Mouse (Mus musculus) liver, embryonic 14.5 days (tissue): ENCODE measurements at regions not wholly inside any gene's neighbourhood (a gene's known extent, or its start where the extent isn't known, plus 50 kb on each side); places are given as distances from the start of the nearest gene placed in this dataset.

Source experiments
- ATAC-seq: fragments of 200-750 bp; cut with Nextera tagmentation; 2 replicates; pipeline ENCODE4 v1.8.0; 2017; ENCODE audit warnings: moderate number of reproducible peaks, mild to moderate bottlenecking, moderate library complexity; ENCODE audit not compliant: insufficient read depth
- DNase-seq, 3 experiments: peaks; one replicate each; pipeline ENCODE4 v3.0.0-alpha.2; 2012 to 2013; ENCODE audit warnings: low read depth in 3 of 3, low spot score in 3 of 3
- H3K27ac ChIP-seq: fragments of 300-500 bp; sonication (generic); 2 replicates; pipeline ENCODE4 v1.5.1; 2014; ENCODE audit warnings: moderate library complexity, mild to moderate bottlenecking, control low read depth, inconsistent platforms
- H3K27me3 ChIP-seq: fragments of 300-500 bp; sonication (generic); 2 replicates; pipeline ENCODE4 v1.6.1; 2014; ENCODE audit warnings: mild to moderate bottlenecking, low read length, moderate library complexity; ENCODE audit not compliant: control insufficient read depth, insufficient read depth
- H3K36me3 ChIP-seq: fragments of 300-500 bp; sonication (generic); replicated peaks from 2 replicates; pipeline ENCODE4 v1.6.1; 2014; ENCODE audit warnings: low read depth; ENCODE audit not compliant: control insufficient read depth, insufficient read depth
- H3K4me1 ChIP-seq, 2 experiments: fragments of 200-500 bp in 1 of 2; fragments of 300-500 bp in 1 of 2; sonication (generic) in 1 of 2; replicated peaks; 2 replicates each; pipeline ENCODE4 v1.6.1; 2012 to 2014; ENCODE audit warnings: antibody characterized with exemption in 1 of 2, inconsistent platforms in 1 of 2, low read length in 1 of 2; ENCODE audit not compliant: control insufficient read depth in 2 of 2, insufficient read depth in 2 of 2
- H3K4me2 ChIP-seq: fragments of 300-500 bp; sonication (generic); 2 replicates; pipeline ENCODE4 v1.6.1; 2014; ENCODE audit warnings: low read depth, mild to moderate bottlenecking, control low read depth, moderate library complexity
- H3K4me3 ChIP-seq, 2 experiments: fragments of 200-500 bp in 1 of 2; fragments of 300-500 bp in 1 of 2; sonication (generic) in 1 of 2; 2 replicates each; pipeline ENCODE4 v1.5.1; 2012 to 2014; ENCODE audit warnings: low read depth in 2 of 2, low read length in 2 of 2, mild to moderate bottlenecking in 2 of 2, control low read depth in 1 of 2, inconsistent platforms in 1 of 2, moderate library complexity in 1 of 2; ENCODE audit not compliant: insufficient read depth in 1 of 2
- H3K9ac ChIP-seq: fragments of 300-500 bp; sonication (generic); replicated peaks from 2 replicates; pipeline ENCODE4 v1.6.1; 2014; ENCODE audit warnings: mild to moderate bottlenecking, control low read depth, moderate library complexity
- H3K9me3 ChIP-seq: fragments of 300-500 bp; sonication (generic); 2 replicates; pipeline ENCODE4 v1.6.1; 2016; ENCODE audit warnings: low read length, mixed read lengths; ENCODE audit not compliant: control insufficient read depth
- CTCF ChIP-seq: IDR thresholded peaks from 2 replicates; pipeline ENCODE4 v1.5.1; 2016; ENCODE audit warnings: antibody characterized with exemption, low read depth, control low read depth
- EP300 ChIP-seq: IDR thresholded peaks from 2 replicates; pipeline ENCODE4 v1.6.1; 2016; ENCODE audit warnings: antibody characterized with exemption, low read depth
- WGBS: fragments of 180-500 bp; shearing (Covaris S2); extraction: QIAGEN DNeasy Blood & Tissue Kit; methylation state at CpG from one replicate; pipeline ENCODE4 v1.1.7; 2014; ENCODE audit not compliant: insufficient replicate concordance; 5-methylcytosine and 5-hydroxymethylcytosine counted together

GRCm38 (mm10) chr9:93186638-93187037, 644.6 kb downstream of the Plod2 start:
- Histone ChIP-seq H3K36me3 (no peaks in the 10 kb centered on the region), H3K9me3 (no peaks in the 10 kb centered on the region), H3K4me2 (no peak overlapping the region), H3K9ac (no peak overlapping the region), H3K4me3 (no peak overlapping the region), H3K4me1 (no peaks in the 10 kb centered on the region), H3K27me3 (no peaks in the 10 kb centered on the region), H3K27ac (no peak overlapping the region)
- ATAC-seq (no peak), DNase-seq (no peak)
- TF ChIP-seq CTCF (no peak), EP300 (no peak)
- 41% methylated on average over 1 of the region's 1 CpGs for WGBS

- no peaks in the 10 kb centered on the region for H3K36me3 ChIP-seq
- H3K27me3 ChIP-seq = no peaks in the 10 kb centered on the region
- DNase-seq (no peak), ATAC-seq (no peak)
- no peak overlapping the region for H3K4me3 ChIP-seq
- no peaks in the 10 kb centered on the region for H3K9me3 ChIP-seq
- no peak overlapping the region for H3K4me2 ChIP-seq
- no peak overlapping the region for H3K9ac ChIP-seq
- no peak for TF ChIP-seq CTCF
- TF ChIP-seq EP300 = no peak
- no peak overlapping the region for H3K27ac ChIP-seq
- no peaks in the 10 kb centered on the region for H3K4me1 ChIP-seq
Observed at GRCm38 (mm10) chr9:93232562-93232961, 690.5 kb downstream of the Plod2 start.

DNA sequence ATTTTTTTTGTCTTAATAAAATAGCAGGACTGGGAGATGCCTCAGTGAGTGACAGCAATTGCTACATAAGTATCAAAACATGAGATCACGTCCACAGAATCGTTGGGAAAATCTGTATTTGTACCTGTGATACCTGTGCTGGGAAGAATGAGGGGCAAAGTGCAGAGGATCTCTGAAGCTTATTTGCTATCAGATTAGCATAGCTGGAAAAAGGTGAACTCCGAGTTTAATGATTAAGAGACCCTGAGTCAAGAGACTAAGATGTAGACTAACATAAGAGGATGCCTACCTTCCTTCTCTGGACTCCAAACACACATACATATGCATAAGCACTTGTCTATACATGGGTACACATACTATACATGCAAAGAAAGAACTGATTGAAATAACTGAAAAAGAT, 710.1 kb downstream of the Plod2 start:
- H3K4me1 ChIP-seq = no peaks in the 10 kb centered on the region
- no peak overlapping the region for H3K27ac ChIP-seq
- no peak for DNase-seq
- no peak overlapping the region for H3K4me2 ChIP-seq
- no peaks in the 10 kb centered on the region for H3K36me3 ChIP-seq
- 47% methylated on average over 3 of the region's 3 CpGs for WGBS
- H3K4me3 ChIP-seq = no peak overlapping the region
- H3K27me3 ChIP-seq = no peaks in the 10 kb centered on the region
- TF ChIP-seq CTCF (no peak), EP300 (no peak)
- no peaks in the 10 kb centered on the region for H3K9me3 ChIP-seq
- H3K9ac ChIP-seq = no peak overlapping the region
- ATAC-seq = no peak

DNA sequence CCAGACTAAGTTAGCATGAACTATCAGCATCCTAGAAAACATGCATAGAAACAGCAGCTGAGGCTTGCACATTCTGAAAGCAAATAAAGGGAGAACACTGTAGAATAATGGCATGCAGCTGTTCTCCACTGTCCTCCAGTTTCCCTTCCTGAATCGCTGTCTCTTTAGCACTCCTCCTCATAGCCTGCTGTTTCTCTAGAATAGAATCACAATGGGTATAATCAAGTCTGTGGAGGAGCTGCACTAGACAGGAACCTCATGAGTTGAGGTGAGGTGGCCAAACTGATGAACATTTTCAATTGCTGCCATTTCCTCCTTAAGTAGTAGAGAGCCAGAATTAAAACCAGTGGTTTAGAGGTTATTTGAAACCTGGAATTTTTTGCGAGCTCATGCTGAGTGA, 755.3 kb downstream of the Plod2 start:
- no peak overlapping the region for H3K27ac ChIP-seq
- no peaks in the 10 kb centered on the region for H3K4me1 ChIP-seq
- no peak overlapping the region for H3K4me3 ChIP-seq
- no peak overlapping the region for H3K4me2 ChIP-seq
- H3K36me3 ChIP-seq = no peaks in the 10 kb centered on the region
- no peak for DNase-seq
- H3K9ac ChIP-seq = no peak overlapping the region
- no peaks in the 10 kb centered on the region for H3K27me3 ChIP-seq
- no peaks in the 10 kb centered on the region for H3K9me3 ChIP-seq
- 52% methylated on average over 2 of the region's 2 CpGs for WGBS
- ATAC-seq = no peak
- TF ChIP-seq EP300 = no peak
- no peak for TF ChIP-seq CTCF

- no peak overlapping the region for H3K9ac ChIP-seq
- no peaks in the 10 kb centered on the region for H3K36me3 ChIP-seq
- H3K27me3 ChIP-seq = no peaks in the 10 kb centered on the region
- H3K4me2 ChIP-seq = no peak overlapping the region
- no peak overlapping the region for H3K4me3 ChIP-seq
- H3K27ac ChIP-seq = no peak overlapping the region
- ATAC-seq = no peak
- DNase-seq = no peak
- 38% methylated on average over 2 of the region's 2 CpGs for WGBS
- TF ChIP-seq EP300 (no peak), CTCF (no peak)
- H3K9me3 ChIP-seq = no peaks in the 10 kb centered on the region
- no peaks in the 10 kb centered on the region for H3K4me1 ChIP-seq
Observed at GRCm38 (mm10) chr9:93306753-93307152, 764.7 kb downstream of the Plod2 start.
